Mouse (Mus musculus): ENCODE measurements around the gene Bcl2. TPM values are rescaled to one million over a fixed set of nuclear protein-coding genes. Genes with fewer than 3 reads are reported as not detected.

The Bcl2 gene
- total and polyA plus RNA-seq, 2 experiments from 2014 or later: 9.8 to 13.1 TPM

DNA sequence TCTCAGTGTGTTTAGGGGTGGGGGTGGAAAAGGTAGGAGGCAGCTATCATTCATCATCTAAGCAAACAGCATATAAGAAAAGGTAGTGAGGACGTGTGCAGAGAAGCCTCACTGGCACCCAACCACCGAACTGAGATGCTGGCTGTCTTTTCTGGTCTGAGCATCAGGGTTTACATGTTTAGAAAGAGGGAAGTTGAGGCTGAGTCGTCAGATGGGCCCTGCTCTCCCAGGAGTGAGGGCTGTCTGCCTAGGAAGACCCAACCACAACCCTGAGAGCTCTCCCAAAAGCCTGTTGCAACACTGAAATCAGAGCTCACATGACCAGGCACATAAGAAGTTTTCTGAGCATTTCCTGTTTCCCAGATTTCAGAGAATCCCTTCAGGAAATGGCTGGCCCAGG, 145.2 kb downstream of the Bcl2 start:
- no peaks in the 10 kb centered on the region for H3K27me3 ChIP-seq (ENCODE audit: insufficient read depth, low read length)
- H3K9ac ChIP-seq (replicated peaks; ENCODE audit: low read length): no peak overlapping the region
- H3K36me3 ChIP-seq (ENCODE audit: insufficient read depth, low read length): no peaks in the 10 kb centered on the region
- no peak for ATAC-seq
- no peaks in the 10 kb centered on the region for H3K9me3 ChIP-seq (ENCODE audit: low read length)
- no peak overlapping the region for H3K4me2 ChIP-seq (ENCODE audit: low read depth, low read length)
- no peak for TF ChIP-seq CTCF (IDR thresholded peaks at IDR 0.05; ENCODE audit: low read depth)
- H3K4me3 ChIP-seq (ENCODE audit: low read length): no peak overlapping the region
- no peak overlapping the region for H3K27ac ChIP-seq
- 78% methylated on average over 3 of the region's 3 CpGs for WGBS
- peaks cover 7% of the 10 kb centered on the region; the same call in 1 of the 2 replicates for H3K4me1 ChIP-seq (ENCODE audit: insufficient read depth, low read length)
- DNase-seq (ENCODE audit: low spot score): no peak

GRCm38 (mm10) chr1:106567506-106567905, 146.6 kb downstream of the Bcl2 start:
- H3K27me3 ChIP-seq (ENCODE audit: insufficient read depth, low read length): no peaks in the 10 kb centered on the region
- no peak for ATAC-seq
- no peak for DNase-seq (ENCODE audit: low spot score)
- H3K4me3 ChIP-seq (ENCODE audit: low read length): no peak overlapping the region
- H3K4me2 ChIP-seq (ENCODE audit: low read depth, low read length): no peak overlapping the region
- WGBS: 62% methylated on average over 5 of the region's 5 CpGs
- H3K9me3 ChIP-seq (ENCODE audit: low read length): no peaks in the 10 kb centered on the region
- H3K4me1 ChIP-seq (ENCODE audit: insufficient read depth, low read length): peaks cover 7% of the 10 kb centered on the region; the same call in 1 of the 2 replicates
- H3K27ac ChIP-seq: no peak overlapping the region
- no peak for TF ChIP-seq CTCF (IDR thresholded peaks at IDR 0.05; ENCODE audit: low read depth)
- H3K36me3 ChIP-seq (ENCODE audit: insufficient read depth, low read length): no peaks in the 10 kb centered on the region
- no peak overlapping the region for H3K9ac ChIP-seq (replicated peaks; ENCODE audit: low read length)

DNA sequence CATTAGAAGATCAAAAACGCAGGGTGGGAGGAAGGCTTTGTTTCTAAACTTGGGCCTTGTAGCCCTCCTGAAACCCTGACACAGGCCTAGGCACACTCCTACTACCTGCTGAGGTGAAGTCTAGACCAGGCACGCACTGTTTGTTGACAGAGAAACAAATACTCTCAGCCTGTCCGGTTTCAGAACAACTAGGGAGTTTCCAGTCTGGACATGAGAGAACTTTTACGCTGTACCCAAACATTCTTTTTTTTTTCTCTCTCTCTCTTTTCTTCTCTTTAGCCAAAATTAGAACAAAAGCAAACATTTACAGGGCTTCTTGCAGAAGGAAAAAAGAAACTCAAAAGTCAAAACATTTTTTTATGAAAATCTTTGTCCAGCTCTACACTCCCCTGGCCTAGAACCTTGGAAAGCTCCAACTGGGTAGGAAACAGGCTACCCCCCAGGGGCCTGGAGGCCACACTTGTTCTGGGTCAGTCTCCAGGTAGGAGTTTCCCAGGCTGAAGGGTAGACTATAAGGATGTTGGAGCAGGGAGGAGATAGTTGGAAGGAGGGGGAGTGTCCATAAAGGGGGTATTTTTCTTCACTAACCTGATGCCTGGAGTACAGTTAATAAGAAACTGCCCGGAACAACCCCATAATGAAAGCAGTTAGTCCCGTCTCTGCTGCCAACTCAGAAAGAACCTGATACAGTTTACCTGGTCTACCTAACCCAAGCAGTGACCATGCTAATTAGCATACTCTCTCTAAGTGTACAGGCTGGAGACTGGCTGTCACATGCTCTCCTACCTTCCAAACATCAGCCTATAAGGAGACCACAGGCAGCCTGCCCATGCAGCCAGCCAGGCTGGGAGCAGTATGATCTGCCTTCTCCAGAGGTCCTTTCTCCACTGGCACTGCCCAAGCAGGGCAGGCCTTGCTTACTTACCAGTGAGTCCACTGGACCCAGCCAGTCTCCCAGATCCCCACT, 147.7 kb downstream of the Bcl2 start:
- TF ChIP-seq CTCF (IDR thresholded peaks at IDR 0.05; ENCODE audit: low read depth): no peak

DNA sequence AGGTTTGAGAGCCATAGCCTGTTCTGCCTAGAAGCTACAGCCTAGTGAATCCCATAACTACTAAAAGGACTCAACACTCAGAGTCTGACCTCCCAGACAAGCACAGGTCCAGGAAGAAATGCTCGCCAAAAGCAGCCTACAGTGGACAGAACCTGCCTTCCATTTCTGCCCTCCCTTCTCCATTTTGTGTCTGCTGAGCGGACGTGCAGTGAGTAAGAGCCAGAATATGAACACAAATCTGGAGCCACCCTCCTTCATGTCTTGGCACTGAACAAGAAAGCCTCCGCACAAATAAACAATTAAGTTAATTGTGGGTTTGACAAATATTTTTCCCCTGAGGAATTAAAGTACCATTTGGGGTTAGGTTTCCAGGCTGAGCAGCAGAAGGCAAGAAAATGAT, 148.8 kb downstream of the Bcl2 start:
- no peak overlapping the region for H3K4me2 ChIP-seq (ENCODE audit: low read depth, low read length)
- H3K9ac ChIP-seq (replicated peaks; ENCODE audit: low read length): no peak overlapping the region
- ATAC-seq: no peak
- peaks cover 6% of the 10 kb centered on the region for H3K4me1 ChIP-seq (ENCODE audit: insufficient read depth, low read length)
- no peak overlapping the region for H3K27ac ChIP-seq
- 71% methylated on average over 4 of the region's 4 CpGs for WGBS
- no peak for DNase-seq (ENCODE audit: low spot score)
- no peaks in the 10 kb centered on the region for H3K36me3 ChIP-seq (ENCODE audit: insufficient read depth, low read length)
- H3K9me3 ChIP-seq (ENCODE audit: low read length): no peaks in the 10 kb centered on the region
- no peak overlapping the region for H3K4me3 ChIP-seq (ENCODE audit: low read length)
- no peaks in the 10 kb centered on the region for H3K27me3 ChIP-seq (ENCODE audit: insufficient read depth, low read length)
- TF ChIP-seq CTCF (IDR thresholded peaks at IDR 0.05; ENCODE audit: low read depth): no peak

More for the DNA sequence above, 147.7 kb downstream of the Bcl2 start:
- no peak for DNase-seq (ENCODE audit: low spot score)
- no peak for ATAC-seq
- no peak overlapping the region for H3K27ac ChIP-seq
- 85% methylated on average over 6 of the region's 6 CpGs for WGBS
- H3K4me2 ChIP-seq (ENCODE audit: low read depth, low read length): no peak overlapping the region
- H3K4me1 ChIP-seq (ENCODE audit: insufficient read depth, low read length): peaks cover 7% of the 10 kb centered on the region; the same call in 1 of the 2 replicates
- no peaks in the 10 kb centered on the region for H3K36me3 ChIP-seq (ENCODE audit: insufficient read depth, low read length)
- no peak overlapping the region for H3K4me3 ChIP-seq (ENCODE audit: low read length)
- H3K9me3 ChIP-seq (ENCODE audit: low read length): no peaks in the 10 kb centered on the region
- H3K27me3 ChIP-seq (ENCODE audit: insufficient read depth, low read length): no peaks in the 10 kb centered on the region
- H3K9ac ChIP-seq (replicated peaks; ENCODE audit: low read length): no peak overlapping the region

DNA sequence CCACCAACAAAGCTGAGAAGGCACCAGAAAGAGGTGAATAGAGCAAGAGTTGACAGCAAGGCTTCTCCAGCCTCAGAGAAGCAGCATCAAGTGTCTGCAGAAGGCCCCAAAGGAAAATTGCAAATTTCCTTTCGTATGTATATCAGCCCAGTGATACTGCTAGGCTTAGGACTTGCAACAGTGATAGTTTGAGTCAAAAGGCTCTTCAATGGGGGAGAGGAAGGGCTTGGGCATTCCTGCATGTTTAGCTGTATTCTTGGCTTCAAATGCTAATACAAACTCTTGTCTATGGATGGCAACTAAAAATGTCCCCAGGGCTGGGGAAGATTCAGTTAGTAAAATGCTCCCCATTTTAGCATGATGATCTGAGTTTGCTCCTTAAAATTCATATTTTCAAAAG, 149.6 kb downstream of the Bcl2 start:
- no peak for TF ChIP-seq CTCF (IDR thresholded peaks at IDR 0.05; ENCODE audit: low read depth)
- ATAC-seq (no peak), DNase-seq (ENCODE audit: low spot score) (no peak)
- Histone ChIP-seq H3K27ac (no peak overlapping the region), H3K4me3 (ENCODE audit: low read length) (no peak overlapping the region), H3K27me3 (ENCODE audit: insufficient read depth, low read length) (no peaks in the 10 kb centered on the region), H3K36me3 (ENCODE audit: insufficient read depth, low read length) (no peaks in the 10 kb centered on the region), H3K9ac (replicated peaks; ENCODE audit: low read length) (no peak overlapping the region), H3K4me1 (ENCODE audit: insufficient read depth, low read length) (peaks cover 6% of the 10 kb centered on the region; the same call in 1 of the 2 replicates), H3K9me3 (ENCODE audit: low read length) (no peaks in the 10 kb centered on the region), H3K4me2 (ENCODE audit: low read depth, low read length) (no peak overlapping the region)
- 73% methylated on average over 1 of the region's 1 CpGs for whole genome bisulfite sequencing

- Histone ChIP-seq H3K36me3 (ENCODE audit: insufficient read depth, low read length) (no peaks in the 10 kb centered on the region), H3K9ac (replicated peaks; ENCODE audit: low read length) (no peak overlapping the region), H3K4me2 (ENCODE audit: low read depth, low read length) (no peak overlapping the region), H3K27me3 (ENCODE audit: insufficient read depth, low read length) (no peaks in the 10 kb centered on the region), H3K4me1 (ENCODE audit: insufficient read depth, low read length) (peaks cover 6% of the 10 kb centered on the region; the same call in 1 of the 2 replicates), H3K27ac (no peak overlapping the region), H3K4me3 (ENCODE audit: low read length) (no peak overlapping the region), H3K9me3 (ENCODE audit: low read length) (no peaks in the 10 kb centered on the region)
- TF ChIP-seq CTCF (IDR thresholded peaks at IDR 0.05; ENCODE audit: low read depth): no peak
- no peak for ATAC-seq
- DNase-seq (ENCODE audit: low spot score): no peak
- WGBS: 97% methylated on average over 3 of the region's 3 CpGs
Measured at GRCm38 (mm10) chr1:106562751-106563150, 151.3 kb downstream of the Bcl2 start.

All from hindbrain, postnatal 0 days (tissue).